Mouse (Mus musculus) neural tube, embryonic 14.5 days (tissue): ENCODE data around the gene Gfra1. TPM values are rescaled to one million over a fixed set of nuclear protein-coding genes. Genes with fewer than 3 reads are reported as not detected.

Source experiments
- ATAC-seq: fragments of 200-750 bp; cut with Nextera tagmentation; 2 replicates; pipeline ENCODE4 v1.8.0; 2017; ENCODE audit warnings: low read depth, mild to moderate bottlenecking, moderate TSS enrichment, moderate library complexity
- H3K27ac ChIP-seq: fragments of 300-500 bp; sonication (generic); 2 replicates; pipeline ENCODE4 v1.5.1; 2014; ENCODE audit warnings: low read depth, mild to moderate bottlenecking, control low read depth, low read length, moderate library complexity, mixed read lengths
- H3K27me3 ChIP-seq: fragments of 300-500 bp; sonication (generic); 2 replicates; pipeline ENCODE4 v1.6.1; 2014; ENCODE audit warnings: low read length; ENCODE audit not compliant: control insufficient read depth, insufficient read depth
- H3K36me3 ChIP-seq: fragments of 300-500 bp; sonication (generic); 2 replicates; pipeline ENCODE4 v1.6.1; 2014; ENCODE audit warnings: low read length, mixed read lengths; ENCODE audit not compliant: control insufficient read depth, insufficient read depth
- H3K4me1 ChIP-seq: fragments of 300-500 bp; sonication (generic); 2 replicates; pipeline ENCODE4 v1.6.1; 2014; ENCODE audit warnings: low read length; ENCODE audit not compliant: control insufficient read depth, insufficient read depth
- H3K4me2 ChIP-seq: fragments of 300-500 bp; sonication (generic); 2 replicates; pipeline ENCODE4 v1.6.1; 2014; ENCODE audit warnings: mild to moderate bottlenecking, low read depth, low read length, control low read depth
- H3K4me3 ChIP-seq: fragments of 300-500 bp; sonication (generic); 2 replicates; pipeline ENCODE4 v1.5.1; 2014; ENCODE audit warnings: low read depth, low read length, control low read depth, mixed read lengths
- H3K9ac ChIP-seq: fragments of 300-500 bp; sonication (generic); replicated peaks from 2 replicates; pipeline ENCODE4 v1.6.1; 2014; ENCODE audit warnings: low read depth, mild to moderate bottlenecking, control low read depth, low read length, mixed read lengths
- H3K9me3 ChIP-seq: fragments of 300-500 bp; sonication (generic); 2 replicates; pipeline ENCODE4 v1.6.1; 2016; ENCODE audit warnings: low read length; ENCODE audit not compliant: control insufficient read depth
- WGBS: fragments of 180-500 bp; shearing (Covaris S2); extraction: QIAGEN DNeasy Blood & Tissue Kit; methylation state at CpG from one replicate; pipeline ENCODE4 v1.1.7; 2014; 5-methylcytosine and 5-hydroxymethylcytosine counted together
- polyA plus RNA-seq: library from polyadenylated mRNA; unstranded; fragments of >200 nt; fragmentation: Nextera tagmentation; extraction: Ambion mirVana; gene quantifications from 2 replicates; pipeline ENCODE4 v1.2.1, GENCODE M21; 2014

Gene Gfra1
- polyA plus RNA-seq, 1 experiment from 2014 or later, result 67.8 TPM

DNA sequence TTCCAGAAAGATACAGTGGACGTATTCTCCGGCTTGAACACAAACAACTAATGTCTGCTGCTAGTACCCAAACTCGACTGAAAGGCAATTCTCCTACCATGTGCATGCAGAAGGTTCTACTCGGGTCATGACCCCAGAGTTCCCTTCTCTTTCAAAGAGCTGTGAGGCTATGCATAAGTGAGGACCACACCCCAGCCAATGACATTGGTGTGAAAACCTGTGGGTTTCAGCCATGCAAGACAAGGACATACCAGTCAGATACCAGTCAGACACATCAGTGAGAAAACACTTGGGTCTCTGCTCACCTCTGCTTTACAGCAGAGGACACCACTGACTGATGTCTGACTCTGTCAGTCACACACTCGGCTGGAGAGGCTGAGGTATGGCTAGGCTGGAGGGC, 63.9 kb downstream of the Gfra1 start:
- no peak overlapping the region for H3K4me2 ChIP-seq
- H3K4me3 ChIP-seq, result no peak overlapping the region
- H3K27me3 ChIP-seq, result no peaks in the 10 kb centered on the region
- WGBS, result 70% methylated on average over 5 of the region's 5 CpGs
- no peak overlapping the region for H3K27ac ChIP-seq
- no peaks in the 10 kb centered on the region for H3K36me3 ChIP-seq
- ATAC-seq, result no peak
- H3K4me1 ChIP-seq, result peaks cover 11% of the 10 kb centered on the region; the same call in 1 of the 2 replicates
- no peaks in the 10 kb centered on the region for H3K9me3 ChIP-seq
- H3K9ac ChIP-seq, result no peak overlapping the region

DNA sequence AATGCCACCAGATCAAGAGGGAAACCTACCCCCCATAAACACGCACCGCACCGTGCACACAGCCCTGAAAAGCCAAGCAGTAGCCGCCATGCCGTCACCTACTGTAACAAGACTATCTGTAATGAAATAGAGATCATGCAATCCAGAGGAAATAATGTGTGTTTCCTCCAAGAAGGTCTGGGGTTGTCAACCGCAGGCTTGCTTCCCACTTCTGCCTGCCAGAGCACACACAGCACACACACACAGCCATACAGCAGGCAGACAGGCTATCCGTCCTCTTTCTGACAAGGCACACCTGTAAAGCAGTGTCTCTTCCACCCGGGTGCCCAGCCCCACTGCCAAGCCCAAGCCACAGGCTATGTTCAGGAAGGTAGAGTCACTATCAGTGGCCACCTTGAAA, 66.2 kb downstream of the Gfra1 start:
- Histone ChIP-seq H3K9me3 (no peaks in the 10 kb centered on the region), H3K27me3 (no peaks in the 10 kb centered on the region), H3K4me3 (no peak overlapping the region), H3K4me1 (peaks cover 9% of the 10 kb centered on the region; the same call in 1 of the 2 replicates), H3K27ac (no peak overlapping the region), H3K36me3 (no peaks in the 10 kb centered on the region), H3K9ac (no peak overlapping the region), H3K4me2 (no peak overlapping the region)
- 89% methylated on average over 8 of the region's 8 CpGs for WGBS
- no peak for ATAC-seq

DNA sequence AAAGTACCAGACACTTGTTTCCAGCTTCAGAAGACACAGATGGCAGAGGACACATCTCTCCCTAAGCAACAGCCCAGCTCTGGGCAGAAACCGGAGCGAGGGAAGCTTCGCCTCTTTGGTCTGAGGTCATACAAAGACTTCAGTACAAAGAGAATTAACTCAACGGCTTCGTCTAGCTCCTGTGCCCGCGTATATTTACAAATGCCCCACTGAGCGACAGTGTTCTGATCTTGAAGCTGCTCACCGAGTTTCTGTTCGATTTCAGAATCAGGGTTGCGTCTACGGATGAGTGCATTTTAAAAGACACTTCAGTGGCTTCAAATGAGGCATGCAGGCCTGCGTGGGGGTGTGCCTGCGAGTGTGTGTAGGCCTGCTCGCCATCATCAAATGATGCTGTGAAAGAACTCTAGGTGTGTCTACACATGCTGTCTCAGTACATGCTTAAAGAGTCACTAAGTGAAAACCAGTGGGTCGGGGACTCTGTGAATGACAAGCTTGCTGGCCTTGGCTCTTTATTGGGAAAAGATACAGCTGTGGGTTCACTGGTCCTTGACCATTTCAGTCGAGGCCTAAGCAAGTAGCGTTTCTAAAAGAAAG, 66.8 kb downstream of the Gfra1 start:
- 57% methylated on average over 18 of the region's 18 CpGs for WGBS
- Histone ChIP-seq H3K27me3 (no peaks in the 10 kb centered on the region), H3K4me3 (no peak overlapping the region), H3K27ac (no peak overlapping the region), H3K36me3 (no peaks in the 10 kb centered on the region), H3K4me1 (peaks cover 9% of the 10 kb centered on the region; the same call in 1 of the 2 replicates), H3K9ac (no peak overlapping the region), H3K9me3 (no peaks in the 10 kb centered on the region), H3K4me2 (no peak overlapping the region)
- ATAC-seq, result no peak

DNA sequence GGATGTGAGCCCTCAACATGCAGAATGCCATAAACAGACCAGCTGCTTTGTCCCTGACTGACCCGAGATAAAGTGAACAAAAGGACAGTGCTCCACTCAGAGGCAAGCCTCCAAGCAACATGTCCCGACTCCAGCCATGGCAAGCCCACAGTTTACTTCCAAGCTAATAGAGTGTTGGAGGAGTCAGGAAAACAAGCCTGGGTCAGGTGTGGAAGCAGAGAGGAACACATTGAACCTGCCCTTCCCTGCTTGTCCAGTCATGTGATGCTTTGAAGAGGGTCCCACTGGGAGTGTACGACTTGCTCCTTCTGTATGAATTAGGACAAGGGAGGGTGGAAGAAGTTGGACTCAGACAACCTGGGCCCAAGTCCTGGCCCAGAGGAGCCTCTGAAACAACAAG, 72.4 kb downstream of the Gfra1 start:
- Histone ChIP-seq H3K4me1 (peaks cover 9% of the 10 kb centered on the region; the same call in 1 of the 2 replicates), H3K9me3 (no peaks in the 10 kb centered on the region), H3K4me3 (no peak overlapping the region), H3K9ac (no peak overlapping the region), H3K36me3 (no peaks in the 10 kb centered on the region), H3K27ac (no peak overlapping the region), H3K4me2 (no peak overlapping the region), H3K27me3 (no peaks in the 10 kb centered on the region)
- 42% methylated on average over 3 of the region's 3 CpGs for WGBS
- no peak for ATAC-seq

DNA sequence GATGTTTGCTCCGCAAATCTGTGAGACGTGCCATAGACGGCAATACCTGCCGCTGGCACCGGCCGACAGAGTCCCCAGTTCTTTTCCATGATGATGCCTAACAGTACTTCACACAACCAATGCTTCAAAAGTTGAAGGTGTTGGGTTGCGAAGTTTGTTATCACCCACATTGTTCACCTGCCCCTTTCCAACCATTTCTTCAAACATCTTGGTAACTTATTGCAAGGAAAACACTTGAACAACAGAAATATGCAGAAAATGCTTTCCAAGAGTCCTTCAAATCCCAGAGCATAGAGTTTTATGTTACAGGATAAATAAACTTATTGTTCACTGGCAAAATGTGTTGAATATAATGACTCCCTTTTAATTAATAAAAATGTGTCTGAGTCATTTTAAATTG, 73.2 kb downstream of the Gfra1 start:
- peaks cover 12% of the 10 kb centered on the region; the same call in 1 of the 2 replicates for H3K4me1 ChIP-seq
- H3K27me3 ChIP-seq, result no peaks in the 10 kb centered on the region
- no peak overlapping the region for H3K9ac ChIP-seq
- H3K36me3 ChIP-seq, result no peaks in the 10 kb centered on the region
- WGBS, result 98% methylated on average over 7 of the region's 7 CpGs
- H3K4me3 ChIP-seq, result no peak overlapping the region
- ATAC-seq, result no peak
- H3K27ac ChIP-seq, result no peak overlapping the region
- no peaks in the 10 kb centered on the region for H3K9me3 ChIP-seq
- no peak overlapping the region for H3K4me2 ChIP-seq

DNA sequence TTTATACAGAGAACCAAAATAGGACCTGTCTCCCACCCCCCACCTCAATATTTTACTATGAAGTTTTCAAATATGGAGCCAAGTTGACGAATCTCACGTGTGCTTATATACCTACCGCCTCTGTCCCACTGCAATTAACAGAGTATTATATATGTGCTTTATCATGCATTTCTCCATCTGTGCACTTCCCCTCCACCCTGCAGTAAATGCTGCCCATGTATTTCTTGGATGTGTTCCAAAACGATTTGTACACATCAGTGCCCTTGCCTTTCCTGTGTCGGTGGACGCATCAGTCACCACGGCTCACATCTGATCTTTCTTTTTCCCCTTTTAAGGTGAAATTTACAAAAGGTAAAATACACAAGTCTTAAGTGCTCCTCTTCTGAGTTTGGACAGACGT, 77.7 kb downstream of the Gfra1 start:
- 47% methylated on average over 8 of the region's 8 CpGs for WGBS
- no peaks in the 10 kb centered on the region for H3K9me3 ChIP-seq
- H3K9ac ChIP-seq, result no peak overlapping the region
- no peak overlapping the region for H3K27ac ChIP-seq
- H3K4me2 ChIP-seq, result no peak overlapping the region
- H3K27me3 ChIP-seq, result no peaks in the 10 kb centered on the region
- H3K4me1 ChIP-seq, result 0 out of 2 replicates have a peak, but pooled peaks cover 3% of the 10 kb centered on the region
- no peak for ATAC-seq
- H3K36me3 ChIP-seq, result no peaks in the 10 kb centered on the region
- no peak overlapping the region for H3K4me3 ChIP-seq

DNA sequence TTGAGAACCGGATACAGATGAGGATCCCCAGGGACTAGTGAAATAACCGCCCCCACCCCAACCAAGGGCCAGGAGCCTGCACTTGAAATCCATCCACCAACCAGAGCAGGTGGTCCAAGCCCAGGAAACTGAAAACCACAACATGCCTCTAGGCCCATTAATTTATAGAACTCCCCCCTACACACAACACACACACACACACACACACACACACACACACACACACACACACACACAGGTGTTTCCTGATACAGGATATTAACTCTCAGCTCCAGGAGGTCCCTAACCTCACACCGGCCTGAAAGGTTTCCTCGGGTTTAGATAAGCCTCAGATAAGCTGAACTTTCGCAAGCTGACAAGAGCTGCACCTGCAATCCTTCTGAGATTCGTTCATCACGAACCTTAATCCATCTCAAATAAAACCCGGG, 79.0 kb downstream of the Gfra1 start:
- Histone ChIP-seq H3K4me1 (0 out of 2 replicates have a peak, but pooled peaks cover 3% of the 10 kb centered on the region), H3K4me3 (no peak overlapping the region), H3K9ac (no peak overlapping the region), H3K4me2 (no peak overlapping the region), H3K9me3 (no peaks in the 10 kb centered on the region), H3K27ac (no peak overlapping the region), H3K36me3 (no peaks in the 10 kb centered on the region), H3K27me3 (no peaks in the 10 kb centered on the region)
- 83% methylated on average over 8 of the region's 8 CpGs for WGBS
- ATAC-seq, result no peak

DNA sequence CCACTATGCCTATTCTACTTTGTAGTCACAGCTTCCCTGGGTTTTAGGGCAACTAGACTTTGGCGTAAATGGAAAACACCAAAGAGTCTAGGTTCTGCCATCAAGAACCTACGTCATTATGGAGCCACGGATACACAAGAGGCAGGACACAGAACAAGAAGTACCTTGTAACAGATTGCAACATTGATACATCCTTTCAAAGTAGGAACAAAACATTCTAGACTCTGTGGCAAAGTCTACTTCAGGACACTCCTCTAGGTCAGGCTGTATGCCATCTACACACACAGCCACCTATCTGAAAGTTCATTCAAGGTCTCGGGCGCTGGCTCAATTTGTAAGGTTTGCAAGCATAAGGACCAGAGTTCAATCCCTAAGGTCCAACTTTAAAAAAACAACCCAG, 81.1 kb downstream of the Gfra1 start:
- no peaks in the 10 kb centered on the region for H3K36me3 ChIP-seq
- no peaks in the 10 kb centered on the region for H3K27me3 ChIP-seq
- H3K4me2 ChIP-seq, result no peak overlapping the region
- no peak overlapping the region for H3K27ac ChIP-seq
- H3K4me1 ChIP-seq, result 0 out of 2 replicates have a peak, but pooled peaks cover 3% of the 10 kb centered on the region
- no peak for ATAC-seq
- no peak overlapping the region for H3K4me3 ChIP-seq
- no peak overlapping the region for H3K9ac ChIP-seq
- 97% methylated on average over 5 of the region's 5 CpGs for WGBS
- no peaks in the 10 kb centered on the region for H3K9me3 ChIP-seq

DNA sequence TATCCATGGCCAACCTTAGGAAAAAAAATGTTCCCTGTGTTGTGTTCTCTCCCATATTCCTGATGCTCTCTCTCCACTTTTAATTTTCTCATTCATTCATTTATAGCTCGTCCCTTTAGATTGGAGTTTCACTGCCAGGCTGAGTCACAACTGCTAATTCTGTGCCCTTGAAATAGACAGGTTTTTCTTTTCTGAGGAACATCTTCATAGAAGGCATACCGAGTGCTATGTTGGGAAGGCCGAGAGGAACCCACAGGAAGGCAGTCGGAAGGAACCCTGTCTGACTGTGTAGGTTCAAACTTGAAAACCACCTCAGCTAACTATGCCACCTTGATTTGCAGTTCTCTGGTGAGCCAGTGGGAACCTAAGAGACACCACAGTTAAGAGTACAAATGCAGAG, 81.6 kb downstream of the Gfra1 start:
- no peaks in the 10 kb centered on the region for H3K36me3 ChIP-seq

More for the DNA sequence above, 81.6 kb downstream of the Gfra1 start:
- Histone ChIP-seq H3K4me2 (no peak overlapping the region), H3K27ac (no peak overlapping the region), H3K9ac (no peak overlapping the region), H3K27me3 (no peaks in the 10 kb centered on the region), H3K4me1 (0 out of 2 replicates have a peak, but pooled peaks cover 3% of the 10 kb centered on the region), H3K4me3 (no peak overlapping the region), H3K9me3 (no peaks in the 10 kb centered on the region)
- WGBS, result 94% methylated on average over 4 of the region's 4 CpGs
- no peak for ATAC-seq
